In the genomic region with DNA sequence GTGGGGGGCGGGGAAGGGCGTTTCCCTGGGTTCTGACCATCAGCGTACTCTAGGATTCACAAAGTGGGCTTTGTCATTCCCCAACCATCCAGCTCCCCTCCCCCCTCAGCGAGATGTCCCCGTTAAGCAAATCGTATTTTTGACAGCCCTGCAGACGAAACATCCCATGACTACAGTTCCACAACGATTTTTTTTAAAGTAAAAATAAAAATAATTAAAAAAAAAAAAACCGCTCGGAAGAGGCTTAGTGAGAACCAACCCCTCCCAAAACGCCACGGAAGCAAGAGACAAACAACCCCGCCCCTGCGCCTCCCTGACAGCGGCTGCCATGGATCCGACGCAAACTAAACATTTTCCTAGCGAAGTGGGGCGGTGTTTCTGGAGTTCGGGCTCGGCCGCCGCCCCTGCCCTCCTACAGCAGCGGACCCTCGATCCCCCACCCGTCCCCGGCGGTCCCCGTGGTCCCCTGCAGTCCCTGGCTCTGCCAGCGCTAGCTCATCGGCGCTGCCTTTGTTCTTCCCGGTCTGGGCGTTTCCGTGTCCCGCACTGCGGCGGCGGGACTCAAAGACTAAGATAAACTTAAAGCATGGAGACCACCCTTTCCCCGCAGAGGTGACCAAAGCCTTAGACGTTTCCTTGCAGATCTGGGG, we compare ENCODE assay signal across 9 mouse cellular contexts. TPM values are rescaled to one million over a fixed set of nuclear protein-coding genes. Genes with fewer than 3 reads are reported as not detected.
DNase-seq lines count a peak whose midpoint lies in the region; ATAC-seq and TF ChIP-seq lines count a peak whose summit lies in the region.
"Had no signal": no experiment of that assay in that cellular context is flagged by ENCODE, and none has a peak within 500 bp of the region (broad histone marks: within the 10 kb centered on the region; RNA-seq: fewer than 3 reads in every experiment).

No protein-coding gene starts in this region.

- peak overlapping the region; percentile 87 for H3K4me3 ChIP-seq in bone marrow, adult 2 months (replicated peaks; ENCODE audit: control insufficient read depth, low read depth, low read length)
- H3K4me3 ChIP-seq in gastrocnemius, adult 2 months: peak overlapping the region; percentile 91
- H3K4me3 ChIP-seq in liver, embryonic 15.5 days (replicated peaks): peak overlapping the region; percentile 73
- H3K4me3 ChIP-seq in neural tube, embryonic 12.5 days: peak overlapping the region; percentile 91

- peak; percentile 88 for DNase-seq in embryo, embryonic 10 days (ENCODE audit: low spot score)
- no peak for DNase-seq in embryo, embryonic 9.5 days (ENCODE audit: extremely low spot score)
- DNase-seq in gastrocnemius, adult 2 months: peak; percentile 77
- DNase-seq in thymus, postnatal 14 days: peak; percentile 90

- peak overlapping the region; percentile 89 for H3K27ac ChIP-seq in bone marrow, adult 2 months (ENCODE audit: control insufficient read depth, insufficient read depth, low read depth, low read length, poor library complexity)
- H3K27ac ChIP-seq in gastrocnemius, adult 2 months: peak overlapping the region; percentile 96
- peak overlapping the region; percentile 73 for H3K27ac ChIP-seq in liver, embryonic 15.5 days (replicated peaks)
- H3K27ac ChIP-seq in neural tube, embryonic 12.5 days: peak overlapping the region; percentile 100

- WGBS in bone marrow, adult 2 months: under 1% methylated on average over 41 of the region's 41 CpGs
- WGBS in liver, embryonic 15.5 days (ENCODE audit: insufficient replicate concordance): under 1% methylated on average over 41 of the region's 41 CpGs
- under 1% methylated on average over 41 of the region's 41 CpGs for WGBS in neural tube, embryonic 12.5 days

- no peak for TF ChIP-seq POLR2A in bone marrow, adult 2 months (IDR thresholded peaks at IDR 0.05; ENCODE audit: borderline replicate concordance, control insufficient read depth, low read depth, low read length)

- peaks cover 26% of the 10 kb centered on the region for H3K27me3 ChIP-seq in liver, embryonic 15.5 days
- H3K27me3 ChIP-seq in neural tube, embryonic 12.5 days (replicated peaks): no peaks in the 10 kb centered on the region

- intact Hi-C loops in gastrocnemius, adult 2 months (cut with DNase I): loop anchor here (1.0 kb wide), 1 partner anchor 40 kb away; no protein-coding TSS in a partner anchor

- ATAC-seq in inflammation-experienced regulatory T-cells, adult 6 months: peak; percentile 48
- peak; percentile 69 for ATAC-seq in liver, embryonic 15.5 days (ENCODE audit: insufficient read depth)
- ATAC-seq in neural tube, embryonic 12.5 days (ENCODE audit: low FRiP score, low read depth): peak; percentile 64

- no peak for TF ChIP-seq CTCF in bone marrow, adult 2 months (IDR thresholded peaks at IDR 0.05; ENCODE audit: control insufficient read depth, insufficient read depth, low read length)
- TF ChIP-seq CTCF in gastrocnemius, adult 2 months (IDR thresholded peaks at IDR 0.05): peak; percentile 58

- H3K4me2 ChIP-seq in liver, embryonic 15.5 days: peak overlapping the region; percentile 94
- H3K4me2 ChIP-seq in neural tube, embryonic 12.5 days (replicated peaks): peak overlapping the region; percentile 60

- no peaks in the 10 kb centered on the region for H3K9me3 ChIP-seq in liver, embryonic 15.5 days (replicated peaks)
- H3K9me3 ChIP-seq in neural tube, embryonic 12.5 days: no peaks in the 10 kb centered on the region

- peak overlapping the region; percentile 73 for H3K9ac ChIP-seq in liver, embryonic 15.5 days
- H3K9ac ChIP-seq in neural tube, embryonic 12.5 days: peak overlapping the region; percentile 100

- 0 out of 2 replicates have a peak, but pooled peaks cover 4% of the 10 kb centered on the region for H3K36me3 ChIP-seq in liver, embryonic 15.5 days (replicated peaks)
- peaks cover 13% of the 10 kb centered on the region for H3K36me3 ChIP-seq in neural tube, embryonic 12.5 days

- peaks cover 1% of the 10 kb centered on the region; the same call in 1 of the 2 replicates for H3K4me1 ChIP-seq in bone marrow, adult 2 months (ENCODE audit: control insufficient read depth, insufficient read depth, low read length)
- peaks cover 22% of the 10 kb centered on the region for H3K4me1 ChIP-seq in liver, embryonic 15.5 days (replicated peaks)
- peaks cover 10% of the 10 kb centered on the region for H3K4me1 ChIP-seq in neural tube, embryonic 12.5 days

RNA-seq across cellular contexts. Expression of a gene that starts 0.5 kb away (rescaled TPM):
- not detected in 2 replicates for polyA plus RNA-seq in bone marrow, adult 2 months (2011; ENCODE audit: insufficient read depth, insufficient read length, low replicate concordance, missing spikeins)
- not detected for total RNA-seq in gastrocnemius, adult 2 months (2021)
- polyA plus RNA-seq in inflammation-experienced regulatory T-cells, adult 6 months (2017; shearing (Covaris generic)): not detected
- not detected in 2 replicates for polyA plus RNA-seq in liver, embryonic 15.5 days (2015; fragmentation: Nextera tagmentation; extraction: Ambion mirVana)
- not detected in 2 replicates for polyA plus RNA-seq in neural tube, embryonic 12.5 days (2016; fragmentation: Nextera tagmentation; extraction: Ambion mirVana)
- total RNA-seq: layer of hippocampus, postnatal 25 days had no signal

RNA-seq across cellular contexts. Expression of a gene that starts 0.6 kb away (rescaled TPM):
- 22.2 and 97.6 TPM in 2 replicates for polyA plus RNA-seq in bone marrow, adult 2 months (2011; ENCODE audit: insufficient read depth, insufficient read length, low replicate concordance, missing spikeins)
- 10 to 100 TPM; 17.1 to 43.2 TPM for total RNA-seq in gastrocnemius, adult 2 months (2021)
- 100 to 1,000 TPM; 206 to 351 (median 217) TPM for polyA plus RNA-seq in inflammation-experienced regulatory T-cells, adult 6 months (2017; shearing (Covaris generic))
- polyA plus RNA-seq in liver, embryonic 15.5 days (2015; fragmentation: Nextera tagmentation; extraction: Ambion mirVana): 71.7 and 75.1 TPM in 2 replicates
- polyA plus RNA-seq in neural tube, embryonic 12.5 days (2016; fragmentation: Nextera tagmentation; extraction: Ambion mirVana): 10,701 and 10,796 TPM in 2 replicates

RNA-seq across cellular contexts. Expression of a gene that starts 18.5 kb away (rescaled TPM):
- polyA plus RNA-seq in bone marrow, adult 2 months (2011; ENCODE audit: insufficient read depth, insufficient read length, low replicate concordance, missing spikeins): 812 and 942 TPM in 2 replicates
- total RNA-seq in gastrocnemius, adult 2 months (2021): 10 to 100 TPM; 15.8 to 33.9 TPM
- polyA plus RNA-seq in inflammation-experienced regulatory T-cells, adult 6 months (2017; shearing (Covaris generic)): 100 to 1,000 TPM; 459 to 882 (median 544) TPM
- 1,053 and 1,106 TPM in 2 replicates for polyA plus RNA-seq in liver, embryonic 15.5 days (2015; fragmentation: Nextera tagmentation; extraction: Ambion mirVana)
- 1,299 and 1,329 TPM in 2 replicates for polyA plus RNA-seq in neural tube, embryonic 12.5 days (2016; fragmentation: Nextera tagmentation; extraction: Ambion mirVana)

RNA-seq across cellular contexts. Expression of a gene that starts 34.8 kb away (rescaled TPM):
- 32.7 and 73.3 TPM in 2 replicates for polyA plus RNA-seq in bone marrow, adult 2 months (2011; ENCODE audit: insufficient read depth, insufficient read length, low replicate concordance, missing spikeins)
- 1 to 10 TPM; 5.2 to 6.9 TPM for total RNA-seq in gastrocnemius, adult 2 months (2021)
- polyA plus RNA-seq in inflammation-experienced regulatory T-cells, adult 6 months (2017; shearing (Covaris generic)): 10 to 100 TPM; 17.3 to 46.9 (median 39.3) TPM
- 4.7 and 4.8 TPM in 2 replicates for polyA plus RNA-seq in liver, embryonic 15.5 days (2015; fragmentation: Nextera tagmentation; extraction: Ambion mirVana)
- polyA plus RNA-seq in neural tube, embryonic 12.5 days (2016; fragmentation: Nextera tagmentation; extraction: Ambion mirVana): 35.9 and 40.0 TPM in 2 replicates

RNA-seq across cellular contexts. Expression of a gene that starts 54.5 kb away (rescaled TPM):
- polyA plus RNA-seq in bone marrow, adult 2 months (2011; ENCODE audit: insufficient read depth, insufficient read length, low replicate concordance, missing spikeins): 0.60 TPM in 1 of 2 replicates, not detected in the other
- total RNA-seq in gastrocnemius, adult 2 months (2021): under 1 TPM; 0.81 to 0.82 TPM
- polyA plus RNA-seq in inflammation-experienced regulatory T-cells, adult 6 months (2017; shearing (Covaris generic)): under 1 TPM in 1 of 3 experiments, not detected in 2; 0.09 TPM
- 0.08 and 0.12 TPM in 2 replicates for polyA plus RNA-seq in liver, embryonic 15.5 days (2015; fragmentation: Nextera tagmentation; extraction: Ambion mirVana)
- polyA plus RNA-seq in neural tube, embryonic 12.5 days (2016; fragmentation: Nextera tagmentation; extraction: Ambion mirVana): 1.6 and 1.9 TPM in 2 replicates

Comparison
In these comparisons a context has a peak if more than half of its experiments do, and no peak if none do; other contexts are left out.
1. RNA of a gene that starts 0.6 kb away (polyA plus RNA-seq): 10,701 to 10,796 TPM in neural tube, embryonic 12.5 days; 206 to 351 TPM in inflammation-experienced regulatory T-cells, adult 6 months, 22.2 to 97.6 TPM in bone marrow, adult 2 months and 71.7 to 75.1 TPM in liver, embryonic 15.5 days; every median in the first group is over 10 times any median in the second.
2. Peak in every context shown above with its lines, with median percentiles within 50 percentile points of each other: H3K27ac ChIP-seq, H3K4me3 ChIP-seq and ATAC-seq.